Comparison of ENCODE assay signal across 13 mouse cellular contexts in genomic region chr15:89241025-89241424, GRCm38 (mm10). TPM values are rescaled to one million over a fixed set of nuclear protein-coding genes. Genes with fewer than 3 reads are reported as not detected.
DNase-seq lines count a peak whose midpoint lies in the region; ATAC-seq and TF ChIP-seq lines count a peak whose summit lies in the region.
"Had no signal": no experiment of that assay in that cellular context is flagged by ENCODE, and none has a peak within 500 bp of the region (broad histone marks: within the 10 kb centered on the region; RNA-seq: fewer than 3 reads in every experiment).

No protein-coding gene starts in this region.

- H3K9me3 ChIP-seq in intestine, postnatal 0 days (ENCODE audit: control insufficient read depth), result no peaks in the 10 kb centered on the region
- no peaks in the 10 kb centered on the region for H3K9me3 ChIP-seq in intestine, embryonic 15.5 days
- H3K9me3 ChIP-seq: heart, embryonic 13.5 days; limb, embryonic 12.5 days had no signal

- TF ChIP-seq CTCF in intestine, postnatal 0 days (IDR thresholded peaks at IDR 0.05; ENCODE audit: low read depth), result peak; percentile 51
- no peak for TF ChIP-seq CTCF in lung, adult 2 months (IDR thresholded peaks at IDR 0.05; ENCODE audit: insufficient read depth, low read length)
- peak; percentile 52 for TF ChIP-seq CTCF in Patski (IDR thresholded peaks at IDR 0.05)

- no peak overlapping the region for H3K9ac ChIP-seq in intestine, postnatal 0 days (ENCODE audit: low read depth, low read length)
- H3K9ac ChIP-seq in intestine, embryonic 15.5 days, result no peak overlapping the region
- H3K9ac ChIP-seq: heart, embryonic 13.5 days; limb, embryonic 12.5 days had no signal

- POLR2A ChIA-PET in Patski (lab: Charles Lee), result no interaction called here

- CTCF ChIA-PET in Patski (lab: Charles Lee), result no interaction called here

- in situ Hi-C loops in Patski (cut with MboI; ENCODE audit: low pct_unique_long_range_greater_than_20kb), result no loop called here

- no peak for TF ChIP-seq POLR2A in lung, adult 2 months (IDR thresholded peaks at IDR 0.05; ENCODE audit: borderline replicate concordance, extremely low read depth, low read depth, low read length)

- peaks cover 16% of the 10 kb centered on the region; the same call in 1 of the 2 replicates for H3K36me3 ChIP-seq in intestine, postnatal 0 days (ENCODE audit: control insufficient read depth, insufficient read depth)
- H3K36me3 ChIP-seq in intestine, embryonic 15.5 days, result no peaks in the 10 kb centered on the region

- no peaks in the 10 kb centered on the region for H3K4me1 ChIP-seq in intestine, postnatal 0 days (replicated peaks; ENCODE audit: control insufficient read depth, insufficient read depth, low read length)
- H3K4me1 ChIP-seq in intestine, embryonic 15.5 days (replicated peaks), result no peaks in the 10 kb centered on the region
- H3K4me1 ChIP-seq in lung, adult 2 months (ENCODE audit: control insufficient read depth, insufficient read depth, low read length), result no peaks in the 10 kb centered on the region; the same call in none of the 2 replicates
- H3K4me1 ChIP-seq: limb, embryonic 12.5 days had no signal

- no peak overlapping the region for H3K27ac ChIP-seq in intestine, postnatal 0 days (ENCODE audit: low read depth, low read length)
- no peak overlapping the region for H3K27ac ChIP-seq in intestine, embryonic 15.5 days
- H3K27ac ChIP-seq: limb, embryonic 12.5 days had no signal

- WGBS in intestine, postnatal 0 days, result 76% methylated on average over 2 of the region's 2 CpGs
- WGBS in intestine, embryonic 15.5 days, result 63% methylated on average over 2 of the region's 2 CpGs
- 60% methylated on average over 2 of the region's 2 CpGs for WGBS in lung, adult 2 months

- no peak overlapping the region for H3K4me3 ChIP-seq in intestine, postnatal 0 days (ENCODE audit: low read depth, low read length)
- H3K4me3 ChIP-seq in intestine, embryonic 15.5 days (replicated peaks), result no peak overlapping the region
- H3K4me3 ChIP-seq in lung, adult 2 months (replicated peaks; ENCODE audit: extremely low read depth, low read depth, low read length), result no peak overlapping the region
- H3K4me3 ChIP-seq: heart, embryonic 13.5 days; limb, embryonic 12.5 days had no signal

- H3K27me3 ChIP-seq in intestine, postnatal 0 days (replicated peaks; ENCODE audit: control insufficient read depth, insufficient read depth, low read length), result no peaks in the 10 kb centered on the region
- H3K27me3 ChIP-seq in intestine, embryonic 15.5 days (replicated peaks), result no peaks in the 10 kb centered on the region
- no peaks in the 10 kb centered on the region for H3K27me3 ChIP-seq in Patski
- H3K27me3 ChIP-seq: heart, embryonic 13.5 days; limb, embryonic 12.5 days had no signal

- no peak overlapping the region for H3K4me2 ChIP-seq in intestine, postnatal 0 days (replicated peaks; ENCODE audit: low read depth)
- H3K4me2 ChIP-seq in intestine, embryonic 15.5 days (replicated peaks), result no peak overlapping the region
- H3K4me2 ChIP-seq: heart, embryonic 13.5 days; limb, embryonic 12.5 days had no signal

- ATAC-seq in intestine, postnatal 0 days, result no peak
- no peak for ATAC-seq in intestine, embryonic 15.5 days
- no peak for ATAC-seq in Patski
- ATAC-seq: hindbrain, embryonic 16.5 days had no signal

- DNase-seq in lung, postnatal 36 days, result peak; percentile 15
- DNase-seq in lung, adult 2 months, result no peak
- no peak for DNase-seq in Patski (ENCODE audit: low read depth, low spot score)
- peak; percentile 11 for DNase-seq in retina, postnatal 7 days (ENCODE audit: low read depth, low spot score)
- no peak for DNase-seq in layer of hippocampus, adult 11-12 months (ENCODE audit: low spot score)
- no peak for DNase-seq in right cerebral cortex, postnatal 4 days
- DNase-seq: cerebellum, adult 9-10 months; layer of hippocampus, adult 9-11 months had no signal

RNA-seq across cellular contexts. Expression of gene Ppp6r2, which starts 29.7 kb away (rescaled TPM):
- polyA plus RNA-seq in intestine, postnatal 0 days (2015; fragmentation: Nextera tagmentation; extraction: Ambion mirVana), result 17.7 and 21.3 TPM in 2 replicates
- 21.6 and 23.9 TPM in 2 replicates for polyA plus RNA-seq in intestine, embryonic 15.5 days (2015; fragmentation: Nextera tagmentation; extraction: Ambion mirVana)
- 153 and 372 TPM in 2 replicates for polyA plus RNA-seq in lung, adult 2 months (2012; rRNA removed)
- 37.2 TPM for polyA plus RNA-seq in Patski (2021)

RNA-seq across cellular contexts. Expression of gene Dennd6b, which starts 44.7 kb away (rescaled TPM):
- polyA plus RNA-seq in intestine, postnatal 0 days (2015; fragmentation: Nextera tagmentation; extraction: Ambion mirVana), result 3.2 and 3.4 TPM in 2 replicates
- 12.1 and 13.1 TPM in 2 replicates for polyA plus RNA-seq in intestine, embryonic 15.5 days (2015; fragmentation: Nextera tagmentation; extraction: Ambion mirVana)
- 15.6 and 17.2 TPM in 2 replicates for polyA plus RNA-seq in lung, adult 2 months (2012; rRNA removed)
- 11.3 TPM for polyA plus RNA-seq in Patski (2021)

Comparison
In these comparisons a context has a peak if more than half of its experiments do, and no peak if none do; other contexts are left out.
1. DNase-seq: peak in lung, postnatal 36 days (single experiment) and retina, postnatal 7 days (single experiment); none in lung, adult 2 months (single experiment), Patski (single experiment), layer of hippocampus, adult 11-12 months (single experiment) and right cerebral cortex, postnatal 4 days (single experiment).